Mouse (Mus musculus) kidney, adult 2 months (tissue): ENCODE data around the gene Lamb2.

Experiments
- CTCF ChIP-seq: fragments of 200-500 bp; conservative IDR thresholded peaks from 2 replicates; pipeline ENCODE4 v1.5.1; 2011; ENCODE audit warnings: low read depth, mild to moderate bottlenecking, control low read depth, low read length, moderate library complexity, mixed read lengths; ENCODE audit not compliant: insufficient read depth, insufficient read length
- POLR2A ChIP-seq: fragments of 200-500 bp; IDR thresholded peaks from one replicate; pipeline ENCODE4 v1.6.1; 2011; ENCODE audit warnings: low read depth, low read length, control low read depth

GRCm38 (mm10) chr9:108462192-108462591 lies 17.3 kb upstream of the Lamb2 start:
- TF ChIP-seq CTCF, result no peak
- TF ChIP-seq POLR2A, result no peak
